Mouse (Mus musculus) gastrocnemius, postnatal 36 days (tissue): ENCODE measurements around the gene Ulk4. TPM values are rescaled to one million over a fixed set of nuclear protein-coding genes. Genes with fewer than 3 reads are reported as not detected.
"Not testable (repeated sequence)": the region's sequence is repeated elsewhere in the genome, so short reads cannot be mapped to it uniquely, and the experiment has no call there.

Source experiments
- DNase-seq, 2 experiments: peaks; one replicate each; pipeline ENCODE4 v3.0.0; 2022
- intact Hi-C: fragments of 180-260 bp; cut with DNase I; formaldehyde crosslinking; loops from one replicate; pipeline ENCODE4 v1.15.1; 2025
- total RNA-seq, 2 experiments: library from RNA; stranded (reverse); gene quantifications; 2 replicates each; pipeline ENCODE4 v1.2.3; 2021

The Ulk4 gene
- total RNA-seq, 2 experiments from 2014 or later, result 0.20 to 0.38 TPM

- intact Hi-C loops, result no loop called here
- DNase-seq, result no peak
Measured at GRCm38 (mm10) chr9:121205046-121205445, 72.0 kb downstream of the Ulk4 start.

- DNase-seq, result no peak
- intact Hi-C loops, result no loop called here
Measured at GRCm38 (mm10) chr9:121204149-121204800, 72.7 kb downstream of the Ulk4 start.

DNA sequence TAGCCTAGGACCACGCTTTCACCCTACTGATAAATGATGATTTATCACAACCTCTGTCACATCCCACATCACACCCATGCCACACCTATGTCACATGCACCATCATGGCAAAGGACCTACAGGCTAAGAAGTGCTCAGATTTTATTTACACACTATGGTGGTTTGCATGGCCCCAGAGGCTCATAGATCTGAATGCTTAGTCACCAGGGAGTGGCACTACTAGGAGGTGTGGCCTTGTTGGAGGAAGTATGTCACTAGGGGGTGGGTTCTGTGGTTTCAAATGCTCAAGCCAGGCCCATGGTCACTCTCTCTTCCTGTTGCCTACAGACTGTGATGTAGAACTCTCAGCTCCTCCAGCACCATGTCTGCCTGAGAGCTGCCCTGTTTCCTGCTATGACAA, 73.3 kb downstream of the Ulk4 start:
- no peak for DNase-seq
- intact Hi-C loops, result no loop called here

GRCm38 (mm10) chr9:121199146-121199685, 77.8 kb downstream of the Ulk4 start:
- intact Hi-C loops, DNase-seq: not testable (repeated sequence)

DNA sequence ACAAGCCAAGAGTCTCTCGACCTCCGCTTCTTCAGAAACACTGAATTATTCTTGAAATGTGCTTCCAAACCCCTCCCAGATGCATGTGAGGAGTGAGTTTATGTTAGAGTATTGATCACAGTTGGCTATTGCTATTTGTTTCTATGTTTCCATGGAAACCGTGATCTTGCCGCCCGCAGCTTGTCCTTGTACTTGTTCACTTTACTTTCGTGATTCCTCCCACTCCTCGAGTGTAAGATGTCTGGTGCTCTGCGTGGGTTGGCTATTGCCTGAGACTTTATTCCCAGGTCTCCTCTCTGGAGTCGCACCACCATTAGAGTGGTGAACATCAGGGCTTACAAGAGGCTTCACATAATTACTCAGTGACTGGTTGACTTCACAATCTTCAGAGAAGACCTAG, 80.5 kb downstream of the Ulk4 start:
- DNase-seq, result no peak
- intact Hi-C loops, result no loop called here

GRCm38 (mm10) chr9:121195106-121195505, 81.9 kb downstream of the Ulk4 start:
- intact Hi-C loops, result no loop called here
- no peak for DNase-seq

DNA sequence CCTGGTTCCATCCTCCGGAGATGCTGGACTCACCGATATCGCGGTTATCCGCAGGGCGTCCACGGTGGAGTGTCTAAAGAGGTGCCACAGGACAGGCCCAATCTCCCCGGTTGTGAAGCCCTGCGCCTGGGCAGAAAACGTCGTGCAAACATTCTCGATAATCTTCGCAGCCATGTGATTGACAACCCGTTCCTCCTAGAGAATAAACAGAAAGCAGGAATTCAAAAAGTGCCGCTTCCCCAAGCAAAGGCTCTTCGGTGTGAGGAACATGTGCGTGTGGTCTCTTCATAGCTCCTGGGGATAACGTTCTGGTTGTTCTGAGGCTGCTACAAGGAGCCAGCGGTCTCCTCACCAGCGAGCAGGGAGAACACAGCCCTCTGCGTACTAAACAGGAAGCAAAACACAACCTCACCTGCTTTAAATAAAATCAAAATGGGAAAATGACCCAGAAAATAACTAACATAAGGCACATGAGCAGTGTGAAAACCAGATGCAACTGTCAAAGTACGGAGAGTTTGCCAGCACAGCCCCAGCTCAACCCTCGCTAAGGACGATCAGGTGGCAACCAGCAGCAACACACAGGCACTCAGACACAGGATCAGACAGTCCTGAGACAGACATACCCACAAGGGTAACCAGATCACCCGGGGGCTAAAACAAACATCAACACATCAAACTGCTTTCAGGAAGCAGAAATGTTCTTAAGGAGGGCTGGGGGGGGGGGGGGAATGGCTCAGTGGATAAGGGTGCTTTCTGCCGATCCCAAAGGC, 84.2 kb downstream of the Ulk4 start:
- DNase-seq, result no peak
- intact Hi-C loops, result no loop called here

GRCm38 (mm10) chr9:121187811-121188210, 89.2 kb downstream of the Ulk4 start:
- intact Hi-C loops, result no loop called here
- no peak for DNase-seq

- intact Hi-C loops, result no loop called here
- DNase-seq, result no peak
Measured at GRCm38 (mm10) chr9:121185796-121186195, 91.2 kb downstream of the Ulk4 start.

DNA sequence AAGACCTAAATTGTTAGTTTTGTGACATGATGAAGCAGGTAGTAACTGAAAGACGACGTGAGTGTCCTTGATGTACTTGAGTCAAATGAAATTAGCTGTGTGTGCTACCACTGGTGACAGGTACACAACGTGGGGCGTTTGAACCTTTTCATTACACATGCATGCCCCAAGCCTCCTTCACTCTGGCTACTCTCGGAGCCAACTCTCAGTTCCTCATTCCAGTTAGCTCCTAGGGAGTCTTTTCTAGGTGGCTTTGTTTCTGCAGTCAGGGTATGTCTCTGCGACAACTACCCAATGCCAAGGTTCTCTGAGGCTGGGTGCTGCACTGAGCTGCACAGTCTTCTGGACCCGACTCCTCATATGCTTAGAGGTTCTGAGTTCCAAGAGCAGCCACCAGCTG, 100.6 kb downstream of the Ulk4 start:
- intact Hi-C loops, result no loop called here
- no peak for DNase-seq

DNA sequence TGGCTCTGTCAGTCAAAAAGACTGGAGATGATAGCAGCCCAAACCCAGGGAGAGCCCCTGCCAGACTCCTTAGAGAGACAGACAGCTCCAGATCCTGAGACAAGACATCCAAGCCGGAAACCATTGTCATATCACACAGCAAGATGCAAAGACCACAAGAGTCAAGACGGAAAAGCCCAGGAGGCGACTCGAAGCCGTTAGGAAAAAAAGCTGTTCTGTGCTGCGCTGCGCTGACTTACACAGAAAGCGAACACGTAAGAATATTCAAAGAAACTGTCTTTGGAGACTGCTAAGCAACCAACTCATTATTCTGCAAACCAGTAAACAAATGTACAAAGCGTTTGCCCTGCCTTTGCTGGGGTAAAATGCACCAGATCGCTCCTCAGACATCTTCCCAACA, 101.8 kb downstream of the Ulk4 start:
- intact Hi-C loops, result no loop called here
- DNase-seq, result no peak

- DNase-seq, result no peak
- intact Hi-C loops, result no loop called here
Measured at GRCm38 (mm10) chr9:121172123-121172522, 104.9 kb downstream of the Ulk4 start.

DNA sequence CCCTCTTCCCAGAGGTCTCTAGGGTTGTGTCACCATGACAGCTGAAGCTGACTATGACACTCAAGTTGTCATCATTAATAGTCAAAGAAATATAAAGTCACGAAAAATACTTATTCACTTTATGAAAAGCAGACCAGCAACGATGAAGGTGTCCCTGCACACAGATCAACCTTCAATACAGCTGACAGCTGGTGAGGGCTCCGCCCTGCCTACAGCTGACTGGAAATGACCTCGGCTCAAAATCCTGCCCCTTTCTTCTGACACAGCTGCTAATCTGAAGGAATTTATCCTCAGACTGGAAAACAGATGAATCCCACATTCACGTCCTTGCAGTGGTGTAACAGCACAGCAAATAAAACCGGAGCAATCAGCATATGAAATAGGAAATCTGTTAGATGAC, 105.4 kb downstream of the Ulk4 start:
- intact Hi-C loops, result no loop called here

GRCm38 (mm10) chr9:121164607-121165006, 112.4 kb downstream of the Ulk4 start:
- intact Hi-C loops, result no loop called here
- DNase-seq, result no peak

More for the DNA sequence above, 105.4 kb downstream of the Ulk4 start:
- DNase-seq, result no peak

GRCm38 (mm10) chr9:121162789-121163188, 114.2 kb downstream of the Ulk4 start:
- no peak for DNase-seq
- intact Hi-C loops, result no loop called here

DNA sequence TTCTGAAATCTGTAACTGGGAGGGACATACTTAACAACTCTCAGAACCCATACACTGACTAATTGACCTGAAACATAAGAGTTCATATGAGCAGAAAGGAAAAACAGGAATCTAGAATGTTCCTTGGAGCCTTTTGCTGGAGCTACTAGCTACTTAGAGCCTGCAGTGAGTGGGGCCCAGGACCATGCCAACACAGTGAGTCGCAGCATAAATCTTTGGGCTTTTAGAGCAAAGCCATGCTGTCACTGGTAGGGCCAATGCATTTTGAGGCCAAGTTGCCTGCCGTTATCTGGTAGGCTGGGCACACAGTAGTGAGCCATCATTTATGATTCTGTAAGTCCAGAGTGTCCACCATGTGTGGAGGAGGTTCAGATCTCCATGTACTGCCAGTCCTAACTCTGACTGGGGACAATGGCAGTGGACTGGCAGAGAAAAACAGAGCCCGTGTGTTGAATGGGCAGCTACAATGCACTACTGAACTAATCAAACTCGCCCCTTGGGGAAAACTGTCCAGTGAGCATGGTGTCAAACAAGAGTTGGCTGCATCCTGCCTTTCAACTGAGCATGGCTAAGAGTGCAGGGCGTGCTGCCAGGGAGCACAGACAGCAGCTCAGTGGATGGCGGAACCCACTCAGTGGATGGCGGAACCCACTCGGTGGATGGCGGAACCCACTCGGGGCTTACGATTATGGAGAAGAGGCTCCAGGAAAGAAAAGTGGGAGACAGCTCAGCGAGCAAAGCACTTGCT, 115.0 kb downstream of the Ulk4 start:
- no peak for DNase-seq
- intact Hi-C loops, result no loop called here

GRCm38 (mm10) chr9:121156253-121156831, 120.7 kb downstream of the Ulk4 start:
- intact Hi-C loops, result loop anchor here (2.0 kb wide), 1 partner anchor 84 kb away; no protein-coding TSS in a partner anchor

DNA sequence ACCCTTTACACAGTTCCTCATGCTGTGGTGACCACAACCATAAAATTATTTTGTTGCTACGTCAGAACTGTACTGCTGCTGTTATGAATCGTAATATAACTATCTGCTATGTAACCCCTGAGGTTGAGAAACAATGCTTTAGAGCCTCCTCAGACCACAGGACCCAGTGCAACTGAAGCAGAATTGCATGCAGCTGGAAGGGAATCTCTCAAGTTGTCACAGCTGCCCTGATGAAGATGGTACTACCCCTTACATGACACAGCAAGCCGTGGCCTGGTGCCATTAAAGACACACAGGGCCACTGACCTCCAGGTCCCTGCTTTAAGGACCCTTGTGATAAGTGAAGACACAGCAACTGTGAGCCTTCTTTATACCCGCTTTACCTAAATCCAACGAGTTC, 123.7 kb downstream of the Ulk4 start:
- intact Hi-C loops, result no loop called here
- no peak for DNase-seq

More at GRCm38 (mm10) chr9:121156253-121156831, 120.7 kb downstream of the Ulk4 start:
- no peak for DNase-seq

DNA sequence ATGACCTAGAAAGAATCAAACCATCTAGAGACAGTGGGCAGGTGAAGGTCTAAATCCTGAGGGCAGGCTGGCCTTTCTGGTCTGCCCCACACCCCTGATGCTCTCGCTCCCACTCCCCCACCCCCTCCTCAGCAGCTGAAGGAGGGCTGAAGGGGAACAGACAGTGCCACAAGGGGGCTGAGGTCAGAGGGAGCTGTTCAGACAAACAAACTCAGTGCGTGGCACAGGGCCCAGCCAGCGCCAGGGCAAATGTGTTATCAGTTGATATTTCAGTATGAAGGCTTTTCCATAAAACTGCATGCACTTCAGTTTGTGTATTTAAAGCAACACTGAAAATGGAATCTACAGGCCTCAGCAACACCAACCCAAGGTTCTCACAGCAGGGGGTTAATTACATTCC, 128.4 kb downstream of the Ulk4 start:
- intact Hi-C loops, result no loop called here
- no peak for DNase-seq

- DNase-seq, result no peak
- intact Hi-C loops, result no loop called here
Measured at GRCm38 (mm10) chr9:121143208-121143607, 133.8 kb downstream of the Ulk4 start.

GRCm38 (mm10) chr9:121132549-121132948, 144.4 kb downstream of the Ulk4 start:
- DNase-seq, result no peak
- intact Hi-C loops, result no loop called here
